In the genomic region with DNA sequence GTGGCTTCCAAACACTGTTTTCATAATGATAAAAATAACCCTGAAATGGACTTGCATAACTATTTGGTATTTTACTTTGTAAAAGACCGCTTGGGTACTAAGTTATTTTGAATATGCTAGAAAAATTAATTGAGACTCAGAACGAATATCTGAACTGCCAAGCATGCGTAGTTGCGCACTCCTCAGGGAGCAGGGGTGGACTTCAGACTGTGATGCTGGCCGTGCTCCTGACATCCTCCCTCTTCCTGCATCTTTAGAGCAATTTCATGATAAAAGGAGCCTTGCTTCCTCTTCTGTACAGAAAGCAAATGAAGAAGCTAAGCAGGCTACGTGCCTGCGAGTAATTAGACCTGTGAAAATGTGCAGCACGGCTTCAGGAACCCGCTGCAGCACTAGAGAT, we compare ENCODE assay signal across 10 mouse cellular contexts.
DNase-seq lines count a peak whose midpoint lies in the region; ATAC-seq and TF ChIP-seq lines count a peak whose summit lies in the region.
"Had no signal": no experiment of that assay in that cellular context is flagged by ENCODE, and none has a peak within 500 bp of the region (broad histone marks: within the 10 kb centered on the region; RNA-seq: fewer than 3 reads in every experiment).

No protein-coding gene starts in this region.

- no peaks in the 10 kb centered on the region for H3K4me1 ChIP-seq in kidney, adult 2 months (ENCODE audit: control insufficient read depth, insufficient read depth, low read length)
- peaks cover 65% of the 10 kb centered on the region for H3K4me1 ChIP-seq in embryonic facial prominence, embryonic 10.5 days
- H3K4me1 ChIP-seq in heart, embryonic 15.5 days (replicated peaks), result peaks cover 16% of the 10 kb centered on the region
- H3K4me1 ChIP-seq in midbrain, embryonic 10.5 days, result peaks cover 56% of the 10 kb centered on the region

- H3K9ac ChIP-seq in heart, embryonic 15.5 days, result no peak overlapping the region
- H3K9ac ChIP-seq: liver, embryonic 13.5 days had no signal

- no peak for TF ChIP-seq POLR2A in kidney, adult 2 months (IDR thresholded peaks at IDR 0.05; ENCODE audit: low read depth, low read length)

- H3K9me3 ChIP-seq in embryonic facial prominence, embryonic 10.5 days, result no peaks in the 10 kb centered on the region
- H3K9me3 ChIP-seq in heart, embryonic 15.5 days (replicated peaks), result no peaks in the 10 kb centered on the region
- H3K9me3 ChIP-seq in midbrain, embryonic 10.5 days (replicated peaks), result no peaks in the 10 kb centered on the region
- H3K9me3 ChIP-seq: liver, embryonic 13.5 days had no signal

- 37% methylated on average over 9 of the region's 9 CpGs for WGBS in kidney, adult 2 months
- 29% methylated on average over 9 of the region's 9 CpGs for WGBS in embryonic facial prominence, embryonic 10.5 days
- WGBS in heart, embryonic 15.5 days, result 45% methylated on average over 9 of the region's 9 CpGs
- 52% methylated on average over 9 of the region's 9 CpGs for WGBS in midbrain, embryonic 10.5 days

- H3K36me3 ChIP-seq in kidney, adult 2 months (ENCODE audit: control insufficient read depth, insufficient read depth, low read length), result no peaks in the 10 kb centered on the region
- peaks cover 45% of the 10 kb centered on the region for H3K36me3 ChIP-seq in embryonic facial prominence, embryonic 10.5 days (replicated peaks)
- H3K36me3 ChIP-seq in heart, embryonic 15.5 days, result no peaks in the 10 kb centered on the region
- H3K36me3 ChIP-seq in midbrain, embryonic 10.5 days, result peaks cover 45% of the 10 kb centered on the region
- H3K36me3 ChIP-seq: liver, embryonic 13.5 days had no signal

- ATAC-seq in heart, embryonic 15.5 days (replicated peaks; ENCODE audit: insufficient number of reproducible peaks, insufficient read depth, low FRiP score, low read depth), result no peak

- no peak overlapping the region for H3K4me3 ChIP-seq in kidney, adult 2 months (ENCODE audit: insufficient read depth, low read depth, low read length)
- H3K4me3 ChIP-seq in embryonic facial prominence, embryonic 10.5 days, result peak overlapping the region; percentile 17
- no peak overlapping the region for H3K4me3 ChIP-seq in heart, embryonic 15.5 days
- peak overlapping the region; percentile 20; the same call in 1 of the 2 replicates for H3K4me3 ChIP-seq in midbrain, embryonic 10.5 days
- H3K4me3 ChIP-seq: liver, embryonic 13.5 days had no signal

- DNase-seq in kidney, adult 2 months, result peak; percentile 21
- DNase-seq in kidney, adult 8-10 months, result no peak
- DNase-seq in embryonic facial prominence, embryonic 10.5 days (ENCODE audit: low spot score), result peak; percentile 33
- DNase-seq in midbrain, embryonic 10.5 days (ENCODE audit: low spot score), result no peak
- DNase-seq in right cerebral cortex, adult 2 months (ENCODE audit: low spot score in 2 of 2), result no peak
- DNase-seq in urinary bladder, postnatal 10 days (ENCODE audit: low spot score), result no peak
- no peak for DNase-seq in adrenal gland, postnatal 36 days
- DNase-seq: adrenal gland, adult 8-10 months; liver, embryonic 13.5 days had no signal

- peak overlapping the region; percentile 24 for H3K4me2 ChIP-seq in heart, embryonic 15.5 days
- H3K4me2 ChIP-seq: liver, embryonic 13.5 days had no signal

- no peak overlapping the region for H3K27ac ChIP-seq in kidney, adult 2 months (ENCODE audit: insufficient read depth, low read depth, low read length)
- peak overlapping the region; percentile 84 for H3K27ac ChIP-seq in embryonic facial prominence, embryonic 10.5 days (replicated peaks)
- H3K27ac ChIP-seq in heart, embryonic 15.5 days, result 0 out of 2 replicates have a peak overlapping the region, but pooled peaks have one; percentile 42
- peak overlapping the region; percentile 75 for H3K27ac ChIP-seq in midbrain, embryonic 10.5 days (replicated peaks)
- H3K27ac ChIP-seq: liver, embryonic 13.5 days had no signal

- no peaks in the 10 kb centered on the region for H3K27me3 ChIP-seq in kidney, adult 2 months (replicated peaks; ENCODE audit: control insufficient read depth, insufficient read depth, low read length)
- H3K27me3 ChIP-seq in embryonic facial prominence, embryonic 10.5 days (replicated peaks; ENCODE audit: low read depth, poor library complexity, severe bottlenecking), result no peaks in the 10 kb centered on the region
- 0 out of 2 replicates have a peak, but pooled peaks cover 4% of the 10 kb centered on the region for H3K27me3 ChIP-seq in heart, embryonic 15.5 days
- no peaks in the 10 kb centered on the region for H3K27me3 ChIP-seq in midbrain, embryonic 10.5 days (ENCODE audit: low read depth, poor library complexity, severe bottlenecking)
- H3K27me3 ChIP-seq: liver, embryonic 13.5 days had no signal

- TF ChIP-seq CTCF in kidney, adult 2 months (conservative IDR thresholded peaks at IDR 0.05; ENCODE audit: insufficient read depth, insufficient read length, low read depth, low read length), result no peak

Comparison
In these comparisons a context has a peak if more than half of its experiments do, and no peak if none do; other contexts are left out.
1. DNase-seq: peak in kidney, adult 2 months (single experiment) and embryonic facial prominence, embryonic 10.5 days (single experiment); none in kidney, adult 8-10 months (0 of 2), midbrain, embryonic 10.5 days (single experiment), right cerebral cortex, adult 2 months (0 of 2), urinary bladder, postnatal 10 days (single experiment) and adrenal gland, postnatal 36 days (0 of 2).
2. H3K4me3 ChIP-seq: peak in embryonic facial prominence, embryonic 10.5 days (single experiment) and midbrain, embryonic 10.5 days (single experiment); none in kidney, adult 2 months (single experiment) and heart, embryonic 15.5 days (single experiment).